20 mouse cellular contexts compared by ENCODE assay signal in genomic region chr4:153064021-153064605, GRCm38 (mm10).
DNase-seq lines count a peak whose midpoint lies in the region; ATAC-seq and TF ChIP-seq lines count a peak whose summit lies in the region.
"Had no signal": no experiment of that assay in that cellular context is flagged by ENCODE, and none has a peak within 500 bp of the region (broad histone marks: within the 10 kb centered on the region; RNA-seq: fewer than 3 reads in every experiment).

No protein-coding gene starts in this region.

- TF ChIP-seq CTCF in layer of hippocampus, adult 2 months (conservative IDR thresholded peaks at IDR 0.05), result peak; percentile 39; the same call in 1 of the 2 replicates
- TF ChIP-seq CTCF in G1E (IDR thresholded peaks at IDR 0.05; ENCODE audit: low read depth, low read length), result no peak
- no peak for TF ChIP-seq CTCF in brain, embryonic 14.5 days (IDR thresholded peaks at IDR 0.05; ENCODE audit: borderline replicate concordance, extremely low read depth, insufficient read depth, insufficient read length)

- no peak for TF ChIP-seq POLR2A in brain, embryonic 14.5 days (IDR thresholded peaks at IDR 0.05; ENCODE audit: borderline replicate concordance, extremely low read depth, insufficient read depth, insufficient read length, poor library complexity, severe bottlenecking)

- no peak overlapping the region for H3K27ac ChIP-seq in layer of hippocampus, adult 2 months
- H3K27ac ChIP-seq in embryonic facial prominence, embryonic 10.5 days (replicated peaks), result no peak overlapping the region
- H3K27ac ChIP-seq: limb, embryonic 10.5 days; liver, embryonic 15.5 days; macrophage; midbrain, embryonic 12.5 days had no signal

- H3K9me3 ChIP-seq in G1E (replicated peaks), result peaks cover 91% of the 10 kb centered on the region
- H3K9me3 ChIP-seq in embryonic facial prominence, embryonic 10.5 days, result 0 out of 2 replicates have a peak, but pooled peaks cover 4% of the 10 kb centered on the region
- H3K9me3 ChIP-seq: limb, embryonic 10.5 days; midbrain, embryonic 12.5 days had no signal

- ATAC-seq in G1E (ENCODE audit: extremely low read depth, insufficient number of reproducible peaks, low FRiP score, poor library complexity, severe bottlenecking), result no peak
- ATAC-seq: activated CD4-positive, CD25-positive, alpha-beta regulatory T cell, adult 4 months had no signal

- WGBS in embryonic facial prominence, embryonic 10.5 days, result 77% methylated on average over 14 of the region's 14 CpGs

- H3K27me3 ChIP-seq in G1E (ENCODE audit: insufficient read depth, low read length), result no peaks in the 10 kb centered on the region
- H3K27me3 ChIP-seq in embryonic facial prominence, embryonic 10.5 days (replicated peaks; ENCODE audit: low read depth, poor library complexity, severe bottlenecking), result no peaks in the 10 kb centered on the region
- H3K27me3 ChIP-seq: CH12.LX; liver, embryonic 15.5 days had no signal

- DNase-seq in heart, postnatal 10 days, result peak; percentile 14 to 22
- DNase-seq in heart, adult 18-20 months, result no peak
- no peak for DNase-seq in layer of hippocampus, adult 2 months (ENCODE audit: low spot score in 2 of 2)
- no peak for DNase-seq in layer of hippocampus, adult 11-12 months (ENCODE audit: low spot score)
- DNase-seq in G1E (ENCODE audit: low spot score), result no peak
- peak; percentile 70 for DNase-seq in brain, embryonic 14.5 days (ENCODE audit: low read depth)
- DNase-seq in embryonic facial prominence, embryonic 10.5 days (ENCODE audit: low spot score), result no peak
- DNase-seq: adrenal gland, adult 8-10 months; B cell, adult 2 months; cerebellum, adult 8-10 months; cerebellum, postnatal 36 days; kidney, adult 11 months; liver; thymus, postnatal 14 days had no signal

- no peaks in the 10 kb centered on the region for H3K36me3 ChIP-seq in G1E (replicated peaks)
- no peaks in the 10 kb centered on the region for H3K36me3 ChIP-seq in embryonic facial prominence, embryonic 10.5 days (replicated peaks)
- H3K36me3 ChIP-seq: limb, embryonic 10.5 days; liver, embryonic 15.5 days; midbrain, embryonic 12.5 days had no signal

- no peaks in the 10 kb centered on the region for H3K4me1 ChIP-seq in G1E (ENCODE audit: insufficient read depth, low read depth, low read length)
- H3K4me1 ChIP-seq in embryonic facial prominence, embryonic 10.5 days, result peaks cover 5% of the 10 kb centered on the region; the same call in 1 of the 2 replicates
- H3K4me1 ChIP-seq: liver, embryonic 15.5 days had no signal

- H3K4me3 ChIP-seq in layer of hippocampus, adult 2 months, result no peak overlapping the region
- H3K4me3 ChIP-seq in G1E (ENCODE audit: low read depth, low read length), result peak overlapping the region; percentile 16; the same call in 1 of the 2 replicates
- no peak overlapping the region for H3K4me3 ChIP-seq in embryonic facial prominence, embryonic 10.5 days
- H3K4me3 ChIP-seq: limb, embryonic 10.5 days; liver, embryonic 15.5 days; midbrain, embryonic 12.5 days had no signal

- intact Hi-C loops in heart, postnatal 10 days (cut with DNase I), result no loop called here

Comparison
In these comparisons a context has a peak if more than half of its experiments do, and no peak if none do; other contexts are left out.
1. DNase-seq: peak in heart, postnatal 10 days (2 of 2) and brain, embryonic 14.5 days (single experiment); none in heart, adult 18-20 months (0 of 2), layer of hippocampus, adult 2 months (0 of 2), layer of hippocampus, adult 11-12 months (single experiment), G1E (single experiment) and embryonic facial prominence, embryonic 10.5 days (single experiment).